Mouse (Mus musculus): Measurements from ENCODE around the gene Foxn3. TPM values are rescaled to one million over a fixed set of nuclear protein-coding genes. Genes with fewer than 3 reads are reported as not detected.

Gene Foxn3
- polyA plus RNA-seq, 1 experiment: 5.8 TPM

DNA sequence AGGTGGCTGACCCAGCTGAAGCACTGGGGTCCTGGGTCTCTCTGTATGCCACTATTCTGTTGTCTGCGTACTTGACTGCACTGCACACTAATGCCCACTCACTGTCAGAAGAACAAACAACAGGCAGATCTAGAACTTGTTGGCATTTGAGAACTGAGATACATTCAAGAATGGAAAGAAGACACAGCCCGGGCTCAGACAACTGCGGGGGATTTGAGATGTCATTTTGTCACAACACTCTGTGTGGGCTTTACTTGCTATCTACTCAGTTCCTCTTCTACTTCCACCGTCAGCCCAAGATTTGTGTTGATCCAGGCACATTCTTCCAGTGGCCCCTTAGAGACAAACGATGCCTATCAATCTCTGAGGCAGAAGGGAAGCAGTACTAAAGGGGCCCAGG lies 248.6 kb downstream of the Foxn3 start:
- no peaks in the 10 kb centered on the region for H3K27me3 ChIP-seq (ENCODE audit: control insufficient read depth, insufficient read depth, insufficient read length)
- TF ChIP-seq SRF (IDR thresholded peaks at IDR 0.05; ENCODE audit: control insufficient read depth, insufficient read length, low read depth) (no peak), MYOD1 (IDR thresholded peaks at IDR 0.05; ENCODE audit: control insufficient read depth in 1 of 3, insufficient read length in 2 of 3, low read depth in 2 of 3) (no peak), POLR2AphosphoS2 (IDR thresholded peaks at IDR 0.05; ENCODE audit: insufficient read length, low read depth) (no peak), USF1 (IDR thresholded peaks at IDR 0.05; ENCODE audit: low read depth) (no peak), TCF12 (IDR thresholded peaks at IDR 0.05; ENCODE audit: insufficient read depth, poor library complexity, severe bottlenecking) (no peak), MAX (IDR thresholded peaks at IDR 0.05; ENCODE audit: low read depth) (no peak), POLR2A (IDR thresholded peaks at IDR 0.05; ENCODE audit: insufficient read length, low read depth) (no peak), E2F4 (IDR thresholded peaks at IDR 0.05; ENCODE audit: insufficient read depth) (no peak), CEBPB (IDR thresholded peaks at IDR 0.05; ENCODE audit: insufficient read depth, poor library complexity, severe bottlenecking) (no peak), MYOG (IDR thresholded peaks at IDR 0.05; ENCODE audit: control insufficient read depth in 1 of 3, insufficient read depth in 1 of 3, insufficient read length in 2 of 3, low read depth in 2 of 3) (no peak), TCF3 (IDR thresholded peaks at IDR 0.05; ENCODE audit: insufficient read length, low read depth) (no peak), REST (IDR thresholded peaks at IDR 0.05; ENCODE audit: insufficient read depth, insufficient read length) (no peak)

DNA sequence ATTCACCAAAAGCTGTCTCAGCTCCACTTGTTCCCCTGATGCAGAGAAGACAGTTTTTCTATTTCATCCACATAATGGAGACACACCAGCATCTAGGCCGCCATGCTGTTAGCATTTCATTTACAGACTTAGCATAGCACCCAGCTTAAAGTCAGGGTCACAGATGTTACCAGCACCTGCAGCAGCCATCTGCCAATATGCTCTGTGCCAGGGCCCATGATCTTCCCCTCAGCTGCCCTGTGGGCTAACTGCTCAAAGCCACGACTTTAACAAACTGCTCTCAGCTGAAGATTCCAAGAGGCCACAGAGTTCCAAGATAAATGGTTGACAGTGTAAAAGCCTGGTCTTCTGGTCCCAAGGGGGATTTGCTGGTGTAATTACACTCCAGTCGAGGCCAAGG lies 252.1 kb downstream of the Foxn3 start:
- no peak overlapping the region for H3K4me3 ChIP-seq
- no peak overlapping the region for H3K4me2 ChIP-seq (ENCODE audit: low read depth)
- no peak overlapping the region for H3ac ChIP-seq (ENCODE audit: control insufficient read depth, insufficient read length)
- TF ChIP-seq MYOG (IDR thresholded peaks at IDR 0.05; ENCODE audit: control insufficient read depth in 1 of 3, insufficient read depth in 1 of 3, insufficient read length in 2 of 3, low read depth in 2 of 3) (peak; percentile 76 to 91 (median 89)), MAX (IDR thresholded peaks at IDR 0.05; ENCODE audit: low read depth) (no peak), TCF12 (IDR thresholded peaks at IDR 0.05; ENCODE audit: insufficient read depth, poor library complexity, severe bottlenecking) (peak; percentile 74), MYOD1 (IDR thresholded peaks at IDR 0.05; ENCODE audit: control insufficient read depth in 1 of 3, insufficient read length in 2 of 3, low read depth in 2 of 3) (peak; percentile 62 to 93 (median 83)), SRF (IDR thresholded peaks at IDR 0.05; ENCODE audit: control insufficient read depth, insufficient read length, low read depth) (no peak), USF1 (IDR thresholded peaks at IDR 0.05; ENCODE audit: low read depth) (no peak), POLR2AphosphoS2 (IDR thresholded peaks at IDR 0.05; ENCODE audit: insufficient read length, low read depth) (no peak), TCF3 (IDR thresholded peaks at IDR 0.05; ENCODE audit: insufficient read length, low read depth) (peak; percentile 74)
- H3K79me2 ChIP-seq (ENCODE audit: control insufficient read depth, insufficient read depth): no peaks in the 10 kb centered on the region
- no peaks in the 10 kb centered on the region for H3K36me3 ChIP-seq (ENCODE audit: control insufficient read depth, insufficient read depth)
- no peaks in the 10 kb centered on the region for H3K27me3 ChIP-seq (ENCODE audit: control insufficient read depth, insufficient read depth, insufficient read length)

More for the DNA sequence above, 248.6 kb downstream of the Foxn3 start:
- Histone ChIP-seq H3K36me3 (ENCODE audit: control insufficient read depth, insufficient read depth) (no peaks in the 10 kb centered on the region), H3K4me3 (no peak overlapping the region), H3ac (ENCODE audit: control insufficient read depth, insufficient read length) (no peak overlapping the region), H3K4me2 (ENCODE audit: low read depth) (no peak overlapping the region), H3K79me2 (ENCODE audit: control insufficient read depth, insufficient read depth) (no peaks in the 10 kb centered on the region)

DNA sequence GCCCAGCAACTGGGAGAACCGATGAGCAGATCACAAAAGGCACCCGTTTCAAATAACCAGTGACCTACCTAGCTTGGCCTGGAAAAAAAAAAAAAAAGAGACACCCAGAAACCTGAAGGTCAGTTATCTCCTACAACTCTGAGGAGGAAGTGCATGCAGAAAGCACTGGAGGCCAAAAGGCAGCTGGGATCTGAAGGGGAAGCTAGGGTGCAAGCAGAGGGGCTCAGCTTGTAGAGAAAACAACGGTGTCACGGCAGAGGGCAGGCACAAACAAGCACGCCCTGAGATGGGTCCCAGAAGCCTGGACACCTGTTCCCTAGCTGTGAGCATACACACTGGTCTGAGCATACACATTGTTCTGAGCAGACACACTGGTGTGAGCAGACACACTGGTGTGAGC lies 253.4 kb downstream of the Foxn3 start:
- no peaks in the 10 kb centered on the region for H3K27me3 ChIP-seq (ENCODE audit: control insufficient read depth, insufficient read depth, insufficient read length)
- TF ChIP-seq POLR2AphosphoS2 (IDR thresholded peaks at IDR 0.05; ENCODE audit: insufficient read length, low read depth): no peak
- no peak for TF ChIP-seq TCF3 (IDR thresholded peaks at IDR 0.05; ENCODE audit: insufficient read length, low read depth)
- TF ChIP-seq MYOG (IDR thresholded peaks at IDR 0.05; ENCODE audit: control insufficient read depth in 1 of 3, insufficient read depth in 1 of 3, insufficient read length in 2 of 3, low read depth in 2 of 3): peak in 2 of 3 experiments; percentile 31 to 43
- TF ChIP-seq MYOD1 (IDR thresholded peaks at IDR 0.05; ENCODE audit: control insufficient read depth in 1 of 3, insufficient read length in 2 of 3, low read depth in 2 of 3): peak in 2 of 3 experiments; percentile 43 to 54
- TF ChIP-seq SRF (IDR thresholded peaks at IDR 0.05; ENCODE audit: control insufficient read depth, insufficient read length, low read depth): no peak
- H3K36me3 ChIP-seq (ENCODE audit: control insufficient read depth, insufficient read depth): no peaks in the 10 kb centered on the region
- H3K4me2 ChIP-seq (ENCODE audit: low read depth): no peak overlapping the region
- no peak overlapping the region for H3K4me3 ChIP-seq
- no peaks in the 10 kb centered on the region for H3K79me2 ChIP-seq (ENCODE audit: control insufficient read depth, insufficient read depth)
- no peak overlapping the region for H3ac ChIP-seq (ENCODE audit: control insufficient read depth, insufficient read length)

DNA sequence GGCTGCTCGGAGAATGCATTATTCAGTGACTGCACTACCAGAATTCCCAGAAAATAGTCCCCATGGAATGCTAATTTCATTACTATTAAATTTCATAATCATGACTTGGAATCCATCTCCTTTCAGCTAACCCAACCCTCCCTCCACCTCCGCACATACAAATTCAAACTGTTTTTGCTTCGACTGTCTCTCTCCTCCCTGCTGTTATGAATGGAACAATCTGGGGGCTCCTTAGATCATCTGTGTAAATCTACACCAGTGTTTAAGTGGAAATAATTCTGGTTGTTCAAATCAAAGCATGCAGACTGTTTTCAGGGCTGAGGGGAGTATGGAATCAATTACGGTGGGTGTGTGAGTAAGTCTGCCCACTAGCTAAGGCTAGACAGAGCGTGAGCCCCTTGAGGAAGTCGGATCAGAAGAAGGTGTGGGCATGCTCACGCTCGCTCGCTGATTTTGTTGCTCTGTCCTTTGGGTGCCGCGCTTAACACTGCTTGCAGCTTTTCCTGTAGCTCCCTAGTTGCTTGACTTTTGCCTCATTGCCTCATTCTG lies 254.8 kb downstream of the Foxn3 start:
- Histone ChIP-seq H3K79me2 (ENCODE audit: control insufficient read depth, insufficient read depth) (no peaks in the 10 kb centered on the region), H3K4me3 (no peak overlapping the region), H3K36me3 (ENCODE audit: control insufficient read depth, insufficient read depth) (no peaks in the 10 kb centered on the region), H3K4me2 (ENCODE audit: low read depth) (no peak overlapping the region), H3K27me3 (ENCODE audit: control insufficient read depth, insufficient read depth, insufficient read length) (no peaks in the 10 kb centered on the region), H3ac (ENCODE audit: control insufficient read depth, insufficient read length) (no peak overlapping the region)
- no peak for TF ChIP-seq MAX (IDR thresholded peaks at IDR 0.05; ENCODE audit: low read depth)
- TF ChIP-seq CEBPB (IDR thresholded peaks at IDR 0.05; ENCODE audit: insufficient read depth, poor library complexity, severe bottlenecking): no peak
- no peak for TF ChIP-seq E2F4 (IDR thresholded peaks at IDR 0.05; ENCODE audit: insufficient read depth)
- TF ChIP-seq REST (IDR thresholded peaks at IDR 0.05; ENCODE audit: insufficient read depth, insufficient read length): no peak
- TF ChIP-seq TCF3 (IDR thresholded peaks at IDR 0.05; ENCODE audit: insufficient read length, low read depth): no peak
- no peak for TF ChIP-seq SRF (IDR thresholded peaks at IDR 0.05; ENCODE audit: control insufficient read depth, insufficient read length, low read depth)
- TF ChIP-seq POLR2A (IDR thresholded peaks at IDR 0.05; ENCODE audit: insufficient read length, low read depth): no peak
- TF ChIP-seq MYOG (IDR thresholded peaks at IDR 0.05; ENCODE audit: control insufficient read depth in 1 of 3, insufficient read depth in 1 of 3, insufficient read length in 2 of 3, low read depth in 2 of 3): no peak
- TF ChIP-seq USF1 (IDR thresholded peaks at IDR 0.05; ENCODE audit: low read depth): no peak
- TF ChIP-seq POLR2AphosphoS2 (IDR thresholded peaks at IDR 0.05; ENCODE audit: insufficient read length, low read depth): no peak
- TF ChIP-seq MYOD1 (IDR thresholded peaks at IDR 0.05; ENCODE audit: control insufficient read depth in 1 of 3, insufficient read length in 2 of 3, low read depth in 2 of 3): no peak
- TF ChIP-seq TCF12 (IDR thresholded peaks at IDR 0.05; ENCODE audit: insufficient read depth, poor library complexity, severe bottlenecking): no peak

All from myocyte (in vitro differentiated cells).